Mouse (Mus musculus): ENCODE data around the gene Supt4a. TPM values are rescaled to one million over a fixed set of nuclear protein-coding genes. Genes with fewer than 3 reads are reported as not detected.
A peak's percentile ranks its signal among the peaks of the same experiment; 100 is the strongest.

Gene Supt4a
- polyA plus RNA-seq, 1 experiment: 62.2 TPM

- 28% methylated on average over 7 of the region's 7 CpGs for WGBS
- peak; percentile 34 to 63 for DNase-seq (ENCODE audit: low read depth in 1 of 2, low spot score in 2 of 2)
- peak overlapping the region; percentile 65 for H3K27ac ChIP-seq (ENCODE audit: insufficient read depth, low read length)
- TF ChIP-seq POLR2A (IDR thresholded peaks at IDR 0.05; ENCODE audit: low read depth, low read length) (peak; percentile 75), CTCF (IDR thresholded peaks at IDR 0.05; ENCODE audit: extremely low read depth, insufficient read depth, insufficient read length, insufficient replicate concordance) (no peak)
- peaks cover 18% of the 10 kb centered on the region for H3K36me3 ChIP-seq (ENCODE audit: control insufficient read depth, insufficient read depth, low read length)
- peak overlapping the region; percentile 85 for H3K4me3 ChIP-seq (ENCODE audit: extremely low read depth, insufficient read depth, insufficient read length)
- H3K4me1 ChIP-seq (ENCODE audit: control insufficient read depth, insufficient read depth, insufficient read length): peaks cover 10% of the 10 kb centered on the region; the same call in 1 of the 2 replicates
- H3K27me3 ChIP-seq (ENCODE audit: control insufficient read depth, insufficient read depth, low read length): no peaks in the 10 kb centered on the region
Measured at GRCm38 (mm10) chr11:87758161-87758911, 21.0 kb downstream of the Supt4a start.

DNA sequence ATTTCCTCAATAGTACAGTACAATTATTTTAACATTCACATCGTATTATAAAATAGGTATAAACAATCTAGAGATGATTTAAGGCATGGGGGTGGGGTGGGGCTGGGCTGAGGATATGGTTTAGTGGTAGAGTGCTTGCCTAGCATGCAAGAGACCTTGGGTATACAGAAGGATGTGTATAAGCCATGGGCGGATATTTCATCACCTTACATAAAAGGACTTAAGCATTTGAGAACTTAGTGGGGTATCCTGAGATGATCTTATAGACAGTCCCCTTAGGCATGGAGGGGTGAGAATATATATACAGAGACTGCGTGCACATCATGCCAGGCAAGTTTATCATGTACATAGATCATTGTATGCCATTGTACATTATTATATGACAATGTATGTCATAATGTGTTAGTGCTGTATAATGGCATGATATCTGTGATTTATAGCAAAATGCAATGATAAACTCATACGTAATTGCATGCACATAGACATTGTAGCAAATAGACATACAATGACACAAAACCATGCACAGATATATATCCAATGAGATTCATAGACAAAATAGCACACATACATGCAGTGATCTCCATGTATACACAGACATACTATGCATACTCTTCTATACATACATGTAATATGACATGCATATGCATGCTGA lies 21.7 kb downstream of the Supt4a start:
- TF ChIP-seq CTCF (IDR thresholded peaks at IDR 0.05; ENCODE audit: extremely low read depth, insufficient read depth, insufficient read length, insufficient replicate concordance): no peak
- TF ChIP-seq POLR2A (IDR thresholded peaks at IDR 0.05; ENCODE audit: low read depth, low read length): peak; percentile 1; the same call in 1 of the 2 replicates
- 12% methylated on average over 4 of the region's 4 CpGs for WGBS
- no peak overlapping the region for H3K4me3 ChIP-seq (ENCODE audit: extremely low read depth, insufficient read depth, insufficient read length)
- peak in 1 of 2 experiments; percentile 63 for DNase-seq (ENCODE audit: low read depth in 1 of 2, low spot score in 2 of 2)
- no peak overlapping the region for H3K27ac ChIP-seq (ENCODE audit: insufficient read depth, low read length)
- H3K36me3 ChIP-seq (ENCODE audit: control insufficient read depth, insufficient read depth, low read length): peaks cover 18% of the 10 kb centered on the region
- 0 out of 2 replicates have a peak, but pooled peaks cover under 1% of the 10 kb centered on the region for H3K27me3 ChIP-seq (ENCODE audit: control insufficient read depth, insufficient read depth, low read length)
- H3K4me1 ChIP-seq (ENCODE audit: control insufficient read depth, insufficient read depth, insufficient read length): peaks cover 10% of the 10 kb centered on the region

GRCm38 (mm10) chr11:87759609-87760005 lies 22.3 kb downstream of the Supt4a start:
- peaks cover 12% of the 10 kb centered on the region for H3K4me1 ChIP-seq (ENCODE audit: control insufficient read depth, insufficient read depth, insufficient read length)
- WGBS: 3% methylated on average over 3 of the region's 3 CpGs
- TF ChIP-seq CTCF (IDR thresholded peaks at IDR 0.05; ENCODE audit: extremely low read depth, insufficient read depth, insufficient read length, insufficient replicate concordance) (peak; percentile 26; the same call in 1 of the 2 replicates), POLR2A (IDR thresholded peaks at IDR 0.05; ENCODE audit: low read depth, low read length) (no peak)
- DNase-seq (ENCODE audit: low read depth in 1 of 2, low spot score in 2 of 2): peak; percentile 74 to 76
- peaks cover 18% of the 10 kb centered on the region for H3K36me3 ChIP-seq (ENCODE audit: control insufficient read depth, insufficient read depth, low read length)
- H3K27ac ChIP-seq (ENCODE audit: insufficient read depth, low read length): peak overlapping the region; percentile 6; the same call in 1 of the 2 replicates
- H3K4me3 ChIP-seq (ENCODE audit: extremely low read depth, insufficient read depth, insufficient read length): no peak overlapping the region
- peaks cover 6% of the 10 kb centered on the region for H3K27me3 ChIP-seq (ENCODE audit: control insufficient read depth, insufficient read depth, low read length)

DNA sequence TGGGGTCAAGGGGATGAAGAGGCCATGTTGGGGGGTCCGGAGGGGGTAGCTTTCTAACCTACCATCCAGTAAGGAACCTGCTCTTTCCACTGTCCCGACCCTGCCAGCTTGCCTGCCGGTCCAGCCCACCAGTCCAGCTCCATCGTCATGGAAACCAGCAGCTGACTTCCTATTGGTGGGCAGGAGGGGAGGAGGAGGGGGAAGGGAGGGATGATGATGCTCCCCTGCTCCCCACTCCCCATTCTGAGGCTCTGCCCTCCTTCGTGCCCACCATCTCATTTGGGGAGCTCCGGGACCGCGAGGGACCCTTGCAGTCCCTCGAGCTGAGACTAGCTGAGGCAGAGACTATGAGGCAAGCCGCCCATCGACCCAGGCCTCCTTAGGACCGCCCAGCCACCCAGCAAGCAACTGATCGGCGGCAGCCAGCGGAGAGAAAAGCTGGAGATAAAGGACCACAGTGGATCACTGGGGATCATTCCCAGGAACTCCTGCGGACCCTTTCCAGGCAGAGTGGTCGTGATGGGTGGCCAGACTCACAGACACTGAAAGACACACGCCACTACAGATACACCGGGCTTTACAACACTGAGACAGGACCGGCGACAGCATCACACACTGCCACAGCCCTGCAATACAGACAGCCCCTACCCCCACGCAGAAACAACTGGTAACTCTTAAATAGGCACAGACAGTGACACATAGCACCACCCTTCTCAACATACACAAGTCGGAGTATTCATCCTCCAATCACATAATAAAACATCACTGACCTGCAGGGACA lies 23.1 kb downstream of the Supt4a start, which contains the start of gene Tspoap1:
Gene Tspoap1, plus strand, starts transcription at position 241 of the 781 bp plus-strand sequence.
- peak within 1 kb of the TSS; percentile 6; the same call in 1 of the 2 replicates for H3K27ac ChIP-seq (ENCODE audit: insufficient read depth, low read length)
- no peak within 1 kb of the TSS for H3K4me3 ChIP-seq (ENCODE audit: extremely low read depth, insufficient read depth, insufficient read length)
- peaks cover 12% of the 10 kb centered on the region for H3K4me1 ChIP-seq (ENCODE audit: control insufficient read depth, insufficient read depth, insufficient read length)

DNA sequence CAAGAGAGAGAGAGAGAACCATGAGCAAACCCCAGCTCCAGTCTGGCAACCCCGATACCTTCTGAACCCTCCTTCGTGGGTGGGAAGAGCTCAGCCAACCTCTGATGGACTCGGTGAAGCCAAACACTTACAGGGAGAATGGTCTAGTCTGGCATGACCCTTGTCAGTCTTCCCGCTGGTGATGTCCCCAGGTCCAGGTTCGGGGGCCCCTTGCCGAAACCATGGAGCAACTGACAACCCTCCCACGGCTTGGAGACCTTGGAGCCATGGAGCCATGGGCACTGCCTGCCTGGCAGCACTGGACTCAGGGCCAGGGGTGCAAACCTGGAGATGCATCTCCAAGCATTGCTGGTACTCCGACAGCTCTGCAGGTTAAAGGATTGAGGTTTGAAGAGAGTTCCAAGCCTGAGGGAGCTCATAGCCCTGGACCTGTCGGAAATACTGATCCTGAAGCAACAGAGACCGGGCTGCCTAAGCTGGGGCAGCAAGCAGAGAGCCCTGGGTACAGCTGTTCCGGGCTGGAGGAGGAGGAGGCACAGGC lies 23.9 kb downstream of the Supt4a start:
- peaks cover 12% of the 10 kb centered on the region for H3K4me1 ChIP-seq (ENCODE audit: control insufficient read depth, insufficient read depth, insufficient read length)
- peaks cover 16% of the 10 kb centered on the region for H3K36me3 ChIP-seq (ENCODE audit: control insufficient read depth, insufficient read depth, low read length)
- no peak for DNase-seq (ENCODE audit: low read depth in 1 of 2, low spot score in 2 of 2)
- H3K27ac ChIP-seq (ENCODE audit: insufficient read depth, low read length): no peak overlapping the region
- peaks cover 7% of the 10 kb centered on the region for H3K27me3 ChIP-seq (ENCODE audit: control insufficient read depth, insufficient read depth, low read length)
- H3K4me3 ChIP-seq (ENCODE audit: extremely low read depth, insufficient read depth, insufficient read length): no peak overlapping the region
- no peak for TF ChIP-seq POLR2A (IDR thresholded peaks at IDR 0.05; ENCODE audit: low read depth, low read length)
- no peak for TF ChIP-seq CTCF (IDR thresholded peaks at IDR 0.05; ENCODE audit: extremely low read depth, insufficient read depth, insufficient read length, insufficient replicate concordance)
- 71% methylated on average over 11 of the region's 11 CpGs for WGBS

More for the DNA sequence above, 23.1 kb downstream of the Supt4a start, which contains the start of gene Tspoap1:
- DNase-seq (ENCODE audit: low read depth in 1 of 2, low spot score in 2 of 2): peak; percentile 35 to 42
- TF ChIP-seq CTCF (IDR thresholded peaks at IDR 0.05; ENCODE audit: extremely low read depth, insufficient read depth, insufficient read length, insufficient replicate concordance): no peak
- no peak for TF ChIP-seq POLR2A (IDR thresholded peaks at IDR 0.05; ENCODE audit: low read depth, low read length)
- peaks cover 18% of the 10 kb centered on the region for H3K36me3 ChIP-seq (ENCODE audit: control insufficient read depth, insufficient read depth, low read length)
- 7% methylated on average over 23 of the region's 23 CpGs for WGBS
- H3K27me3 ChIP-seq (ENCODE audit: control insufficient read depth, insufficient read depth, low read length): peaks cover 7% of the 10 kb centered on the region
